Mouse (Mus musculus) bone marrow macrophage, adult 2 months (primary cell): Measurements from ENCODE around the gene Plxna1.

Experiments
- CTCF ChIP-seq: IDR thresholded peaks from 2 replicates; pipeline ENCODE4 v1.5.1; 2012; ENCODE audit warnings: low read depth, mild to moderate bottlenecking, low read length, moderate library complexity
- POLR2A ChIP-seq: IDR thresholded peaks from 2 replicates; pipeline ENCODE4 v1.6.1; 2012; ENCODE audit warnings: mild to moderate bottlenecking, low read depth, low read length, borderline replicate concordance

DNA sequence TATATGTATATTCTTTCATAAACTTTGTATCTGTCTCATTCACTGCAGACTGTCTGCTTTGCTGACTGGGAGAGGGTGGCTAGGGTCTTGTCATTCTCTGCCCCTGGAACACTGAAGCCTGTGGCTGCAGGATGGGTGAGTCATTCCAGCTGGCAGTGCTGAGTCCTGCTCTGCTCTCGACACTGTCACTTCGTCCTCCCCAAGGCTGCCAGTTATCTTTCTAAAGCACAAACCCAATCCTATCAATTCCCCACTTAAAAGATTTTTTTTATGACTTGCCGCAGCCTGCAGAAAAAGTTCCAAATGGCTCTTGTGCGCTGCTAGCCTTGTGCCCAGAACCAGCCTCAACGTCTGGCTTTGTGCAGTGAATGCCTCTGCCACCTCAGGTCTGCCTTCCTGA is 45.8 kb upstream of the Plxna1 start:
- TF ChIP-seq CTCF (no peak), POLR2A (no peak)
